Mouse (Mus musculus): ENCODE results near the gene Btbd35f3. TPM values are rescaled to one million over a fixed set of nuclear protein-coding genes. Genes with fewer than 3 reads are reported as not detected.
"Not testable (repeated sequence)": the region's sequence is repeated elsewhere in the genome, so short reads cannot be mapped to it uniquely, and the experiment has no call there.

Btbd35f3 gene
- not detected for total RNA-seq (2022)

GRCm38 (mm10) chrX:4037374-4037773 lies at the start of gene Btbd35f3:
Btbd35f3 (plus strand) TSS chrX:4037674.
- DNase-seq (ENCODE audit: low spot score in 2 of 2) = not testable (repeated sequence)

Other genes with a start within 250 kb of the Btbd35f3 start
- gene Btbd35f16, start 80.7 kb upstream of the Btbd35f3 start, total RNA-seq (2022) = not detected
- not detected for gene Btbd35f28, start 158.9 kb downstream of the Btbd35f3 start, total RNA-seq (2022)

Measured in layer of hippocampus, adult 8-10 months (tissue).